Mouse (Mus musculus) lung, embryonic 14.5 days (tissue): ENCODE results near the gene Fibcd1. TPM values are rescaled to one million over a fixed set of nuclear protein-coding genes. Genes with fewer than 3 reads are reported as not detected.

Source experiments
- ATAC-seq: fragments of 200-750 bp; cut with Nextera tagmentation; 2 replicates; pipeline ENCODE4 v1.8.0; 2017; ENCODE audit warnings: mild to moderate bottlenecking, moderate TSS enrichment, moderate library complexity; ENCODE audit not compliant: insufficient read depth
- DNase-seq: peaks from one replicate; pipeline ENCODE4 v3.0.0-alpha.2; 2015
- H3K27ac ChIP-seq: fragments of 300-500 bp; sonication (generic); 2 replicates; pipeline ENCODE4 v1.5.1; 2014; ENCODE audit warnings: low read depth, mild to moderate bottlenecking, moderate library complexity
- H3K27me3 ChIP-seq: fragments of 300-500 bp; sonication (generic); 2 replicates; pipeline ENCODE4 v1.6.1; 2014; ENCODE audit warnings: low read length, control low read depth; ENCODE audit not compliant: insufficient read depth
- H3K36me3 ChIP-seq: fragments of 300-500 bp; sonication (generic); 2 replicates; pipeline ENCODE4 v1.6.1; 2014; ENCODE audit warnings: control low read depth; ENCODE audit not compliant: insufficient read depth
- H3K4me1 ChIP-seq: fragments of 300-500 bp; sonication (generic); 2 replicates; pipeline ENCODE4 v1.6.1; 2014; ENCODE audit warnings: antibody characterized with exemption, control low read depth; ENCODE audit not compliant: insufficient read depth
- H3K4me2 ChIP-seq: fragments of 300-500 bp; sonication (generic); 2 replicates; pipeline ENCODE4 v1.6.1; 2014; ENCODE audit warnings: mild to moderate bottlenecking
- H3K4me3 ChIP-seq: fragments of 300-500 bp; sonication (generic); 2 replicates; pipeline ENCODE4 v1.5.1; 2014; ENCODE audit warnings: low read depth, low read length
- H3K9ac ChIP-seq: fragments of 300-500 bp; sonication (generic); 2 replicates; pipeline ENCODE4 v1.6.1; 2014
- H3K9me3 ChIP-seq: fragments of 300-500 bp; sonication (generic); 2 replicates; pipeline ENCODE4 v1.6.1; 2016; ENCODE audit warnings: low read depth, low read length, control low read depth
- CTCF ChIP-seq: IDR thresholded peaks from 2 replicates; pipeline ENCODE4 v1.5.1; 2016; ENCODE audit warnings: antibody characterized with exemption, low read depth
- WGBS: fragments of 180-500 bp; shearing (Covaris S2); extraction: QIAGEN DNeasy Blood & Tissue Kit; methylation state at CpG from one replicate; pipeline ENCODE4 v1.1.7; 2014; 5-methylcytosine and 5-hydroxymethylcytosine counted together
- polyA plus RNA-seq: library from polyadenylated mRNA; unstranded; fragments of >200 nt; fragmentation: Nextera tagmentation; extraction: Ambion mirVana; gene quantifications from 2 replicates; pipeline ENCODE4 v1.2.1, GENCODE M21; 2014

Fibcd1 gene
- polyA plus RNA-seq, 1 experiment from 2014 or later, result 0.07 TPM

GRCm38 (mm10) chr2:31802811-31803210, 43.0 kb downstream of the Fibcd1 start:
- 84% methylated on average over 8 of the region's 8 CpGs for WGBS
- Histone ChIP-seq H3K4me2 (no peak overlapping the region), H3K4me1 (no peaks in the 10 kb centered on the region), H3K36me3 (peaks cover 73% of the 10 kb centered on the region), H3K27ac (no peak overlapping the region), H3K9ac (no peak overlapping the region), H3K9me3 (no peaks in the 10 kb centered on the region), H3K27me3 (no peaks in the 10 kb centered on the region), H3K4me3 (no peak overlapping the region)
- ATAC-seq (no peak), DNase-seq (no peak)
- no peak for TF ChIP-seq CTCF

- DNase-seq (no peak), ATAC-seq (no peak)
- H3K27ac ChIP-seq, result no peak overlapping the region
- WGBS, result 82% methylated on average over 9 of the region's 9 CpGs
- H3K4me1 ChIP-seq, result no peaks in the 10 kb centered on the region
- TF ChIP-seq CTCF, result no peak
- no peak overlapping the region for H3K4me3 ChIP-seq
- H3K9ac ChIP-seq, result no peak overlapping the region
- H3K36me3 ChIP-seq, result peaks cover 83% of the 10 kb centered on the region
- H3K27me3 ChIP-seq, result no peaks in the 10 kb centered on the region
- no peak overlapping the region for H3K4me2 ChIP-seq
- H3K9me3 ChIP-seq, result no peaks in the 10 kb centered on the region
These were observed 44.4 kb downstream of the Fibcd1 start for GRCm38 (mm10) chr2:31801416-31801815.

- H3K27ac ChIP-seq, result no peak overlapping the region
- no peak for ATAC-seq
- H3K4me1 ChIP-seq, result no peaks in the 10 kb centered on the region
- no peak overlapping the region for H3K9ac ChIP-seq
- TF ChIP-seq CTCF, result no peak
- no peak for DNase-seq
- H3K4me2 ChIP-seq, result no peak overlapping the region
- no peaks in the 10 kb centered on the region for H3K9me3 ChIP-seq
- peaks cover 98% of the 10 kb centered on the region for H3K36me3 ChIP-seq
- no peaks in the 10 kb centered on the region for H3K27me3 ChIP-seq
- 79% methylated on average over 3 of the region's 3 CpGs for WGBS
- no peak overlapping the region for H3K4me3 ChIP-seq
These were observed 48.9 kb downstream of the Fibcd1 start for GRCm38 (mm10) chr2:31796943-31797342.

- H3K9ac ChIP-seq, result no peak overlapping the region
- H3K4me3 ChIP-seq, result no peak overlapping the region
- no peaks in the 10 kb centered on the region for H3K27me3 ChIP-seq
- H3K4me2 ChIP-seq, result no peak overlapping the region
- ATAC-seq, result no peak
- peaks cover 96% of the 10 kb centered on the region for H3K36me3 ChIP-seq
- H3K9me3 ChIP-seq, result no peaks in the 10 kb centered on the region
- 68% methylated on average over 6 of the region's 6 CpGs for WGBS
- DNase-seq, result no peak
- H3K27ac ChIP-seq, result no peak overlapping the region
- TF ChIP-seq CTCF, result peak; percentile 30; the same call in 1 of the 2 replicates
- no peaks in the 10 kb centered on the region for H3K4me1 ChIP-seq
These were observed 53.2 kb downstream of the Fibcd1 start for GRCm38 (mm10) chr2:31792611-31793010.

GRCm38 (mm10) chr2:31791260-31791659, 54.5 kb downstream of the Fibcd1 start:
- Histone ChIP-seq H3K9me3 (no peaks in the 10 kb centered on the region), H3K4me1 (no peaks in the 10 kb centered on the region), H3K9ac (no peak overlapping the region), H3K4me3 (no peak overlapping the region), H3K4me2 (no peak overlapping the region), H3K27ac (no peak overlapping the region), H3K36me3 (peaks cover 94% of the 10 kb centered on the region), H3K27me3 (no peaks in the 10 kb centered on the region)
- 87% methylated on average over 8 of the region's 8 CpGs for WGBS
- ATAC-seq (no peak), DNase-seq (no peak)
- TF ChIP-seq CTCF, result no peak

GRCm38 (mm10) chr2:31790728-31791251, 55.0 kb downstream of the Fibcd1 start:
- no peak for ATAC-seq
- DNase-seq, result no peak
- Histone ChIP-seq H3K4me2 (no peak overlapping the region), H3K36me3 (peaks cover 94% of the 10 kb centered on the region), H3K27me3 (no peaks in the 10 kb centered on the region), H3K4me1 (no peaks in the 10 kb centered on the region), H3K4me3 (no peak overlapping the region), H3K27ac (no peak overlapping the region), H3K9me3 (no peaks in the 10 kb centered on the region), H3K9ac (no peak overlapping the region)
- TF ChIP-seq CTCF, result no peak
- WGBS, result 88% methylated on average over 13 of the region's 13 CpGs

- Histone ChIP-seq H3K4me2 (no peak overlapping the region), H3K9me3 (no peaks in the 10 kb centered on the region), H3K27ac (no peak overlapping the region), H3K4me1 (no peaks in the 10 kb centered on the region), H3K4me3 (no peak overlapping the region), H3K36me3 (peaks cover 94% of the 10 kb centered on the region), H3K9ac (no peak overlapping the region), H3K27me3 (no peaks in the 10 kb centered on the region)
- no peak for ATAC-seq
- WGBS, result 90% methylated on average over 2 of the region's 2 CpGs
- TF ChIP-seq CTCF, result no peak
- no peak for DNase-seq
These were observed 56.6 kb downstream of the Fibcd1 start for GRCm38 (mm10) chr2:31789215-31789614.

GRCm38 (mm10) chr2:31788227-31788626, 57.6 kb downstream of the Fibcd1 start:
- no peaks in the 10 kb centered on the region for H3K4me1 ChIP-seq
- 70% methylated on average over 3 of the region's 3 CpGs for WGBS
- ATAC-seq (no peak), DNase-seq (peak; percentile 54)
- TF ChIP-seq CTCF, result peak; percentile 36
- no peak overlapping the region for H3K4me2 ChIP-seq
- no peaks in the 10 kb centered on the region for H3K27me3 ChIP-seq
- no peaks in the 10 kb centered on the region for H3K9me3 ChIP-seq
- peaks cover 95% of the 10 kb centered on the region for H3K36me3 ChIP-seq
- H3K9ac ChIP-seq, result no peak overlapping the region
- H3K4me3 ChIP-seq, result no peak overlapping the region
- H3K27ac ChIP-seq, result no peak overlapping the region
